Mouse (Mus musculus) liver, adult 2 months (tissue): ENCODE measurements around the gene Tiam2.

Source experiments
- CTCF ChIP-seq: fragments of 200-500 bp; IDR thresholded peaks from 2 replicates; pipeline ENCODE4 v1.5.1; 2011; ENCODE audit warnings: low read depth, low read length, control low read depth
- POLR2A ChIP-seq: fragments of 200-500 bp; IDR thresholded peaks from 2 replicates; pipeline ENCODE4 v1.6.1; 2011; ENCODE audit warnings: low read length, control low read depth; ENCODE audit not compliant: insufficient read depth; ENCODE audit errors: extremely low read depth

- no peak for TF ChIP-seq POLR2A
- TF ChIP-seq CTCF, result no peak
Measured at GRCm38 (mm10) chr17:3354856-3355255, 28.5 kb downstream of the Tiam2 start.
